In the genomic region with DNA sequence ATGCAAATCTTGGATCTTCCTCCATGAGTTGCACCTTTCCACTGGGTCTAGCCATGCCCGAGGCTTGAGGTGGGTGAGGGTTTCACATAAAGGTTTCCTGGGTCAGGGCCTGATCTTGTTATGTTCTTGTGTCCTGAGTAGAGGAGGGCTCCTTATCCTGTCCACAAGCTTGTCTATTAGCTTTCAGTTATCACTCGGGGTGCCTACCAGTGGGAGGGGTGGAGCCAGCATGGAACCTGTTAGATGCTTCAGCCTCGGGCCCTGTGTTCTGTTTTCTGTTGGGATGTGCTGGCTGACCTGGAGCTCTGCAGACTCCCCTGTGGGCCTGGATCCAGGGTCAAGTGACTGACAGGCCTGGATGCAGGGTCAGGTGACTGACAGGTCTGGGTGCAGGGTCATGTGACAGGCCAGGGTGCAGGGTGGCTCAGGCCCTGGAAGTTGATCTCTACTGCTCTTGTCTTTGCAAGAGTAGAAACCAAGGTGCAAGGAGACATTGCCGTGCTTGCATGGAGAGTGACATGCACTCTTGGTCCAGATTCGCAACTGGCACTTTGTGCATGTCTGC, we compare ENCODE assay signal across 28 mouse cellular contexts. TPM values are rescaled to one million over a fixed set of nuclear protein-coding genes. Genes with fewer than 3 reads are reported as not detected.
DNase-seq lines count a peak whose midpoint lies in the region; ATAC-seq lines count a peak whose summit lies in the region.
"Had no signal": no experiment of that assay in that cellular context is flagged by ENCODE, and none has a peak within 500 bp of the region (broad histone marks: within the 10 kb centered on the region; RNA-seq: fewer than 3 reads in every experiment).

No protein-coding gene starts in this region.

- H3K4me1 ChIP-seq in liver, embryonic 12.5 days: peaks cover 18% of the 10 kb centered on the region
- H3K4me1 ChIP-seq in liver, embryonic 13.5 days (replicated peaks): peaks cover 20% of the 10 kb centered on the region
- H3K4me1 ChIP-seq: heart, embryonic 12.5 days; limb, embryonic 12.5 days; megakaryocyte, embryonic 14.5 days had no signal

- H3K4me3 ChIP-seq in liver, embryonic 12.5 days: no peak overlapping the region
- no peak overlapping the region for H3K4me3 ChIP-seq in liver, embryonic 13.5 days (replicated peaks)
- H3K4me3 ChIP-seq: forebrain, embryonic 12.5 days; heart, embryonic 12.5 days; hindbrain, embryonic 10.5 days; limb, embryonic 12.5 days; megakaryocyte, embryonic 14.5 days had no signal

- no peak overlapping the region for H3K9ac ChIP-seq in liver, embryonic 12.5 days
- H3K9ac ChIP-seq in liver, embryonic 13.5 days: no peak overlapping the region
- H3K9ac ChIP-seq: forebrain, embryonic 12.5 days; heart, embryonic 12.5 days; limb, embryonic 12.5 days had no signal

- H3K4me2 ChIP-seq in liver, embryonic 12.5 days: no peak overlapping the region
- H3K4me2 ChIP-seq in liver, embryonic 13.5 days: no peak overlapping the region
- H3K4me2 ChIP-seq: forebrain, embryonic 12.5 days; heart, embryonic 12.5 days; limb, embryonic 12.5 days had no signal

- ATAC-seq in liver, embryonic 12.5 days: peak; percentile 53
- peak; percentile 66 for ATAC-seq in liver, embryonic 13.5 days (ENCODE audit: low read depth)
- ATAC-seq: hindbrain, embryonic 16.5 days; intestine, embryonic 16.5 days; Patski had no signal

- no peak overlapping the region for H3K27ac ChIP-seq in liver, embryonic 12.5 days
- 0 out of 2 replicates have a peak overlapping the region, but pooled peaks have one; percentile 13 for H3K27ac ChIP-seq in liver, embryonic 13.5 days
- H3K27ac ChIP-seq: forebrain, embryonic 12.5 days; hindbrain, embryonic 10.5 days; limb, embryonic 12.5 days had no signal

- H3K9me3 ChIP-seq in liver, embryonic 12.5 days (replicated peaks): no peaks in the 10 kb centered on the region
- H3K9me3 ChIP-seq in liver, embryonic 13.5 days (replicated peaks): no peaks in the 10 kb centered on the region
- H3K9me3 ChIP-seq: forebrain, embryonic 12.5 days; G1E; heart, embryonic 12.5 days; hindbrain, embryonic 10.5 days; limb, embryonic 12.5 days had no signal

- intact Hi-C loops in left cerebral cortex, postnatal 4 days (cut with DNase I): no loop called here

- no peaks in the 10 kb centered on the region for H3K27me3 ChIP-seq in liver, embryonic 12.5 days (replicated peaks)
- no peaks in the 10 kb centered on the region for H3K27me3 ChIP-seq in liver, embryonic 13.5 days
- H3K27me3 ChIP-seq: CH12.LX; forebrain, embryonic 12.5 days; limb, embryonic 12.5 days; Patski had no signal

- DNase-seq in kidney, adult 11 months: peak; percentile 75
- DNase-seq in kidney, postnatal 4 days: no peak
- DNase-seq in liver: no peak
- no peak for DNase-seq in liver, embryonic 13.5 days
- DNase-seq in left cerebral cortex, postnatal 4 days: no peak
- DNase-seq in embryo, embryonic 10 days (ENCODE audit: low spot score): no peak
- DNase-seq: adrenal gland, postnatal 36 days; cerebellum, adult 11 months; cerebellum, adult 9-11 months; heart, adult 11 months; heart, postnatal 10 days; layer of hippocampus, postnatal 36 days; lung, adult 2 months; midbrain, embryonic 14.5 days; right cerebral cortex, postnatal 25 days; spleen, adult 18-20 months; thymus, postnatal 25 days had no signal

- 59% methylated on average over 5 of the region's 5 CpGs for WGBS in liver, embryonic 12.5 days (ENCODE audit: insufficient replicate concordance)
- WGBS in liver, embryonic 13.5 days (ENCODE audit: insufficient replicate concordance): 47% methylated on average over 5 of the region's 5 CpGs

- 0 out of 2 replicates have a peak, but pooled peaks cover 8% of the 10 kb centered on the region for H3K36me3 ChIP-seq in liver, embryonic 12.5 days
- peaks cover 2% of the 10 kb centered on the region; the same call in 1 of the 2 replicates for H3K36me3 ChIP-seq in liver, embryonic 13.5 days
- H3K36me3 ChIP-seq: forebrain, embryonic 12.5 days; heart, embryonic 12.5 days; hindbrain, embryonic 10.5 days; limb, embryonic 12.5 days had no signal

RNA-seq across cellular contexts. Expression of gene Ttc38, which starts 9.8 kb away (rescaled TPM):
- polyA plus RNA-seq in liver, embryonic 12.5 days (2016; fragmentation: Nextera tagmentation; extraction: Ambion mirVana): 5.2 and 6.0 TPM in 2 replicates
- 6.4 and 6.8 TPM in 2 replicates for polyA plus RNA-seq in liver, embryonic 13.5 days (2015; fragmentation: Nextera tagmentation; extraction: Ambion mirVana)
- total RNA-seq in left cerebral cortex, postnatal 4 days (2021): 1 to 10 TPM; 2.3 to 3.5 TPM

RNA-seq across cellular contexts. Expression of gene Gtse1, which starts 17.7 kb away (rescaled TPM):
- polyA plus RNA-seq in liver, embryonic 12.5 days (2016; fragmentation: Nextera tagmentation; extraction: Ambion mirVana): 34.4 and 35.3 TPM in 2 replicates
- 24.9 and 27.7 TPM in 2 replicates for polyA plus RNA-seq in liver, embryonic 13.5 days (2015; fragmentation: Nextera tagmentation; extraction: Ambion mirVana)
- 1 to 10 TPM; 2.3 to 2.9 TPM for total RNA-seq in left cerebral cortex, postnatal 4 days (2021)

RNA-seq across cellular contexts. Expression of gene Pkdrej, which starts 20.3 kb away (rescaled TPM):
- polyA plus RNA-seq in liver, embryonic 12.5 days (2016; fragmentation: Nextera tagmentation; extraction: Ambion mirVana): 0.07 and 0.12 TPM in 2 replicates
- 0.06 and 0.08 TPM in 2 replicates for polyA plus RNA-seq in liver, embryonic 13.5 days (2015; fragmentation: Nextera tagmentation; extraction: Ambion mirVana)
- under 1 TPM; 0.36 to 0.46 TPM for total RNA-seq in left cerebral cortex, postnatal 4 days (2021)
- total RNA-seq: CH12.LX had no signal
- polyA plus RNA-seq: G1E; hindbrain, embryonic 10.5 days had no signal

RNA-seq across cellular contexts. Expression of gene Cdpf1, which starts 30.4 kb away (rescaled TPM):
- 28.6 and 29.4 TPM in 2 replicates for polyA plus RNA-seq in liver, embryonic 12.5 days (2016; fragmentation: Nextera tagmentation; extraction: Ambion mirVana)
- 25.9 and 27.7 TPM in 2 replicates for polyA plus RNA-seq in liver, embryonic 13.5 days (2015; fragmentation: Nextera tagmentation; extraction: Ambion mirVana)
- 10 to 100 TPM; 19.9 to 22.6 TPM for total RNA-seq in left cerebral cortex, postnatal 4 days (2021)

RNA-seq across cellular contexts. Expression of gene Trmu, which starts 37.2 kb away (rescaled TPM):
- polyA plus RNA-seq in liver, embryonic 12.5 days (2016; fragmentation: Nextera tagmentation; extraction: Ambion mirVana): 21.8 and 22.1 TPM in 2 replicates
- 17.3 and 20.3 TPM in 2 replicates for polyA plus RNA-seq in liver, embryonic 13.5 days (2015; fragmentation: Nextera tagmentation; extraction: Ambion mirVana)
- 10 to 100 TPM; 36.2 to 37.8 TPM for total RNA-seq in left cerebral cortex, postnatal 4 days (2021)
